Mouse (Mus musculus): Measurements from ENCODE around the gene Apol7c. TPM values are rescaled to one million over a fixed set of nuclear protein-coding genes. Genes with fewer than 3 reads are reported as not detected.

The Apol7c gene
- total and polyA plus RNA-seq, 3 experiments, result 0.17 TPM; not detected in 2

DNA sequence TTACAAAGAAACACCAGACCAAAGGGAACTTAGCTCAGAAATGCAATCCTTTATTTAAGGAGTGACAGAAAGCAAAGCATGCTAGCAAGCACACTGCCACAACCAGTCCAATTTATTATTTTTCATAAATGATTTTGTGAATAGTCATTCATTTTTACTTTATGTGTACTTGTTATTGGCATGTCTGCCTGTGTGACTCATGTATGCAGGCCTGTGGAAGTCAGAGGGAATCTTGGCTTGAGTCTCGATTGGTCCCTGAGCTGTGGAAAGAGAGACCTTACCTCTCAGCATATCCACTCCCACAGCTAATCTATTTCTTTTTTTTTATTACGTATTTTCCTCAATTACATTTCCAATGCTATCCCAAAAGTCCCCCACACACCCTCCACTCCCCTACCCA lies 45.7 kb upstream of the Apol7c start:
- H3K27ac ChIP-seq (ENCODE audit: insufficient read depth, low read depth), result no peak overlapping the region
- peaks cover 2% of the 10 kb centered on the region for H3K9me3 ChIP-seq (replicated peaks; ENCODE audit: low read length)
- no peak for DNase-seq (ENCODE audit: extremely low read depth)
- H3K9ac ChIP-seq (ENCODE audit: insufficient read depth, low read depth), result no peak overlapping the region
- H3K36me3 ChIP-seq (replicated peaks in 1 of 2; ENCODE audit: control insufficient read depth in 1 of 2, insufficient read depth in 1 of 2, low read length in 1 of 2), result peaks cover 0 to 4% of the 10 kb centered on the region in 2 experiments
- no peaks in the 10 kb centered on the region for H3K79me2 ChIP-seq (replicated peaks; ENCODE audit: control insufficient read depth, extremely low read depth, insufficient read depth, poor library complexity, severe bottlenecking)
- no peak overlapping the region for H3K4me3 ChIP-seq (replicated peaks in 1 of 3; ENCODE audit: low read depth in 2 of 3, low read length in 2 of 3, poor library complexity in 1 of 3)
- no peak overlapping the region for H3K4me2 ChIP-seq (ENCODE audit: insufficient read depth, low read depth, poor library complexity, severe bottlenecking)
- dilution Hi-C loops (cut with MboI; ENCODE audit: extremely low pct_ligation_motif_present, extremely low pct_unique_long_range_greater_than_20kb, low sequenced_read_pairs) (no loop called here), in situ Hi-C loops (cut with MboI; ENCODE audit: low pct_ligation_motif_present, low pct_unique_long_range_greater_than_20kb, low sequenced_read_pairs) (no loop called here)
- H3K27me3 ChIP-seq (replicated peaks), result peaks cover 3% of the 10 kb centered on the region
- no peak for TF ChIP-seq CHD2 (IDR thresholded peaks at IDR 0.05; ENCODE audit: low read length)
- no peak for TF ChIP-seq BHLHE40 (IDR thresholded peaks at IDR 0.05; ENCODE audit: low read depth, low read length)
- no peak for TF ChIP-seq MXI1 (IDR thresholded peaks at IDR 0.05; ENCODE audit: low read depth, low read length)
- no peak for TF ChIP-seq MEF2A (IDR thresholded peaks at IDR 0.05; ENCODE audit: borderline replicate concordance, low read depth, low read length)
- TF ChIP-seq E2F4 (IDR thresholded peaks at IDR 0.05; ENCODE audit: insufficient replicate concordance, low read depth, low read length), result no peak
- no peak for TF ChIP-seq KAT2A (IDR thresholded peaks at IDR 0.05; ENCODE audit: insufficient replicate concordance, low read length)
- TF ChIP-seq MAX (IDR thresholded peaks at IDR 0.05; ENCODE audit: low read length), result no peak
- H3K4me1 ChIP-seq (ENCODE audit: control insufficient read depth in 1 of 2, insufficient read depth in 2 of 2), result no peaks in the 10 kb centered on the region

DNA sequence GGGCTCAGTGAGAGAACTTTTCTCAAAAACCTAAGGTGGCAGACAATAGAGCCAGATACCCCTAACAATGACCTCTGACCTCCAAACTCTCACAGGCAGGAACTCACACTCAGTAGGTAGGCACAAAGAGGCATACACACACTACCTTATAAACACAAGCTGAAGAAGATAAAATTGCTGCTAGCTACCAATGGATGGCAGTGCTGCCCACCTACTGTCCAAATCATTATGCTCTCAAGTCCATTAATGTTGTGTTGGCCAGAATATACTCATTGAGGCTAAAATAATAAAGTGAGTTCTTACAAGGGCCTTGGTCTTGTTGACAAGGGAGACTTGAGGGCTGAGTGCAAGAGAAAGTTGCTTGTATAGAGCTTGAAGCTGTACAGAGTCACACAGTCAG lies 30.1 kb upstream of the Apol7c start:
- no peaks in the 10 kb centered on the region for H3K79me2 ChIP-seq (replicated peaks; ENCODE audit: control insufficient read depth, extremely low read depth, insufficient read depth, poor library complexity, severe bottlenecking)
- no peaks in the 10 kb centered on the region for H3K9me3 ChIP-seq (replicated peaks; ENCODE audit: low read length)
- H3K4me3 ChIP-seq (replicated peaks in 1 of 3; ENCODE audit: low read depth in 2 of 3, low read length in 2 of 3, poor library complexity in 1 of 3), result no peak overlapping the region
- TF ChIP-seq ETS1 (conservative IDR thresholded peaks at IDR 0.05; ENCODE audit: low read depth, low read length) (no peak), IRF4 (IDR thresholded peaks at IDR 0.05; ENCODE audit: low read depth, low read length) (no peak), MYC (IDR thresholded peaks at IDR 0.05; ENCODE audit: low read depth, low read length) (no peak), SMC3 (IDR thresholded peaks at IDR 0.05; ENCODE audit: low read depth, low read length) (peak; percentile 46), JUN (IDR thresholded peaks at IDR 0.05; ENCODE audit: insufficient read depth, low read depth, low read length) (no peak), ZNF384 (IDR thresholded peaks at IDR 0.05; ENCODE audit: low read depth, low read length) (no peak), SIN3A (IDR thresholded peaks at IDR 0.05; ENCODE audit: low read length) (no peak), USF2 (conservative IDR thresholded peaks at IDR 0.05; ENCODE audit: low read depth, low read length) (no peak), ZKSCAN1 (IDR thresholded peaks at IDR 0.05; ENCODE audit: borderline replicate concordance, low read depth, low read length) (no peak), E2F4 (IDR thresholded peaks at IDR 0.05; ENCODE audit: insufficient replicate concordance, low read depth, low read length) (no peak), CTCF (conservative IDR thresholded peaks at IDR 0.05 in 1 of 2, IDR thresholded peaks at IDR 0.05 in 1 of 2; ENCODE audit: low read depth in 2 of 2, low read length in 2 of 2) (peak in 1 of 2 experiments; percentile 58; a peak in 2 of 4 replicates), RAD21 (IDR thresholded peaks at IDR 0.05; ENCODE audit: low read depth, low read length) (peak; percentile 47), KAT2A (IDR thresholded peaks at IDR 0.05; ENCODE audit: insufficient replicate concordance, low read length) (no peak), GABPA (IDR thresholded peaks at IDR 0.05; ENCODE audit: insufficient replicate concordance, low read depth, low read length) (no peak)
- no peak overlapping the region for H3K4me2 ChIP-seq (ENCODE audit: insufficient read depth, low read depth, poor library complexity, severe bottlenecking)
- H3K27ac ChIP-seq (ENCODE audit: insufficient read depth, low read depth), result no peak overlapping the region
- no peaks in the 10 kb centered on the region for H3K36me3 ChIP-seq (replicated peaks in 1 of 2; ENCODE audit: control insufficient read depth in 1 of 2, insufficient read depth in 1 of 2, low read length in 1 of 2)
- peaks cover 32% of the 10 kb centered on the region for H3K27me3 ChIP-seq (replicated peaks)
- in situ Hi-C loops (cut with MboI; ENCODE audit: low pct_ligation_motif_present, low pct_unique_long_range_greater_than_20kb, low sequenced_read_pairs) (no loop called here), dilution Hi-C loops (cut with MboI; ENCODE audit: extremely low pct_ligation_motif_present, extremely low pct_unique_long_range_greater_than_20kb, low sequenced_read_pairs) (no loop called here)
- DNase-seq (ENCODE audit: extremely low read depth), result no peak
- H3K9ac ChIP-seq (ENCODE audit: insufficient read depth, low read depth), result no peak overlapping the region
- H3K4me1 ChIP-seq (ENCODE audit: control insufficient read depth in 1 of 2, insufficient read depth in 2 of 2), result no peaks in the 10 kb centered on the region
